Mouse (Mus musculus) mammary gland, adult 2 months (tissue): Measurements from ENCODE around the gene Samd8. TPM values are rescaled to one million over a fixed set of nuclear protein-coding genes. Genes with fewer than 3 reads are reported as not detected.

Source experiments
- polyA plus RNA-seq: library from polyadenylated mRNA; depleted of rRNA; stranded (reverse); fragments of >200 nt; gene quantifications from 2 replicates; pipeline ENCODE4 v1.2.3, GENCODE M21; 2012; ENCODE audit warnings: low replicate concordance; rRNA removed

Samd8 gene
- 9.9 and 17.4 TPM in 2 replicates for polyA plus RNA-seq

GRCm38 (mm10) chr14:21750008-21750880 lies at the start of gene Samd8:
TSS of gene Samd8 (plus strand) at chr14:21750531.

DNA sequence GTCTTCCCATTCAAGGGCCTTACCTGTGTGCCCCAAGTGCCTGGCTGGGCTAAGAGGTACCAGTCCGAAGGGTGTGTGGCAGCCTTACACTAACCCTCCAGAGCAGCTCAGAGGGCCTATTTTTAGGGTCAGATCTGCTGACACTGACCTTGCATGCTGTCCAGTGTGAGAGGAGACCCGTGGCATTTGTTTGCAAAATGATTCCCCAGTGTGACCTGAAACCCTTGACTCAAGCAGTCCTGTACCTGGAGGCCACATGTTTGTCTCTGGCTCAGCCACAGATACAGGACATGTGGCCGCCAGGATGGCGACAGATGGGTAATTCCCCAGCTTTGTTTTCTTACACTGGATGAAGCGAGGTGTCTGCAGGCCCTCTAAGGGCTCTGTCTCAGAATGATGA lies 35.8 kb upstream of the Samd8 start, which contains the start of gene Dupd1:
Gene Dupd1, minus strand, starts transcription at position 91 of the 400 bp plus-strand sequence.

DNA sequence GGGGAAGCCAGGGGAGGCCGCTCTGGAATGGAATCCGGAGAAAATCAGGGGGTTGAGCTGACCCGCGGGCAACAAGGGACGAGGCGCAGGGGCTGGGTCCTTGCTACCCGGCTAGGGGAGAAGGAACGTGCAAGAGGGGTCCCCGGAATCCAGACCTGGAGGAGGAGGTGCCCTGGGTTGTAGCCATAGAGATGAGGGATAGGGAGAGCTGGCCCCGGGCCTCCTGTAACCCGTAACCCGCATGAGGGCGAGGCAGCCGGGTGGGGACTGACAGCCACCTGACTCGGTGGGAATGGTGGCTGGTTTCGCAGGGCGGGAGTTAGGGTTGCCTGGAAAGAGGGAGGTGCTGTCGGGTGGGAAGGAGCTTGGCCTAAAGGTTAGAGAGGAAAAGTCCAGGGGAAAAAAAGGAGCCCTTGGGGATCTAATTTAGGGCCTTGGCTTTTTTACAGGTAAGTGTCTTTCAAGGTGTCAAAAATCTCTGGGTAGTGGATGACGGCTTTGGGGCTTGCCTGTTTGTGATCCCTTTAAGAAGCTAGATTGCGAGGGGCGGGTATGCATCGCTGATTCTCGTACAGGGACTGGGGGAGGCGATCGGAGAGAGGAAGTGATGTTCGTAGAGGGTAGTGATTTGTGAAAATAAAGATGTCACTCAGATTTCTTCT lies 681 bp downstream of the Samd8 start, which contains the start of gene Dusp13:
Gene Dusp13, minus strand, starts transcription at position 301 of the 662 bp plus-strand sequence.

DNA sequence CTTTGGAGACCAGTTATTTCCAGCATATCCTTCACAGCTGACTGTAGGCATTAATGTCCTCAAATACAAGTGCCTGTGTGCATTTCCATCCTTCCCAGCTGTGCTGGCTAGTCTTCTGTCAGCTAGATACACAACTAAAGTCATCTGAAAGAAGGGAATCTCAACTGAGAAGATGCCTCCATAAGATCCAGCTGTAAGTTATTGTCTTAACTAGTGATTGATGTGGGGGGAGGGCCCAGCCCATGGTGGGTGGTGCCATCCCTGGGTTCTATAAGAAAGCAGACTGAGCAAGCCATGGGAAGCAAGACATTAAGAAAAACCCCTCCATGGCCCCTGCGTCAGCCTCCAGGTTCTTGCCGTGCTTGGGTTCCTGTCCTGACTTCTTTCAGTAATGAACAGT lies 74.6 kb downstream of the Samd8 start, which contains the start of gene Vdac2:
Gene Vdac2, plus strand, starts transcription at position 301 of the 400 bp plus-strand sequence.

Other genes starting within 250 kb of the Samd8 start
- gene Dupd1, start 36.0 kb upstream of the Samd8 start, polyA plus RNA-seq = 6.4 TPM in 1 of 2 replicates, not detected in the other
- 0.65 and 78.8 TPM in 2 replicates for gene Dusp13, start 650 bp downstream of the Samd8 start, polyA plus RNA-seq
- gene Vdac2, start 74.7 kb downstream of the Samd8 start, polyA plus RNA-seq = 105 and 114 TPM in 2 replicates
- 13.9 and 28.7 TPM in 2 replicates for gene Comtd1, start 98.4 kb downstream of the Samd8 start, polyA plus RNA-seq
- gene Zfp503, start 239.1 kb downstream of the Samd8 start, polyA plus RNA-seq = 28.1 and 84.7 TPM in 2 replicates